Mouse (Mus musculus) embryonic facial prominence, embryonic 10.5 days (tissue): Measurements from ENCODE around the gene Stat5a. TPM values are rescaled to one million over a fixed set of nuclear protein-coding genes. Genes with fewer than 3 reads are reported as not detected.

Experiments
- DNase-seq: peaks from one replicate; pipeline ENCODE4 v3.0.0-alpha.2; 2017; ENCODE audit warnings: low spot score
- H3K27ac ChIP-seq: fragments of 300-500 bp; sonication (generic); replicated peaks from 2 replicates; pipeline ENCODE4 v1.5.1; 2016; ENCODE audit warnings: mild to moderate bottlenecking
- H3K27me3 ChIP-seq: fragments of 300-500 bp; sonication (generic); replicated peaks from 2 replicates; pipeline ENCODE4 v1.6.1; 2016; ENCODE audit warnings: low read depth, mild to moderate bottlenecking; ENCODE audit not compliant: poor library complexity, severe bottlenecking
- H3K36me3 ChIP-seq: fragments of 300-500 bp; sonication (generic); replicated peaks from 2 replicates; pipeline ENCODE4 v1.6.1; 2016; ENCODE audit warnings: mild to moderate bottlenecking, moderate library complexity
- H3K4me1 ChIP-seq: fragments of 300-500 bp; sonication (generic); 2 replicates; pipeline ENCODE4 v1.6.1; 2016
- H3K4me3 ChIP-seq: fragments of 300-500 bp; sonication (generic); 2 replicates; pipeline ENCODE4 v1.5.1; 2016; ENCODE audit warnings: mild to moderate bottlenecking, moderate library complexity
- H3K9me3 ChIP-seq: fragments of 300-500 bp; sonication (generic); 2 replicates; pipeline ENCODE4 v1.6.1; 2016; ENCODE audit warnings: mild to moderate bottlenecking
- WGBS: fragments of 180-500 bp; shearing (Covaris S2); methylation state at CpG from one replicate; pipeline ENCODE4 v1.1.7; 2016; 5-methylcytosine and 5-hydroxymethylcytosine counted together
- polyA plus RNA-seq: library from polyadenylated mRNA; unstranded; fragments of >200 nt; fragmentation: Nextera tagmentation; extraction: Ambion mirVana; gene quantifications from 2 replicates; pipeline ENCODE4 v1.2.1, GENCODE M21; 2016

Stat5a gene
- polyA plus RNA-seq, 1 experiment from 2014 or later: 1.7 TPM

DNA sequence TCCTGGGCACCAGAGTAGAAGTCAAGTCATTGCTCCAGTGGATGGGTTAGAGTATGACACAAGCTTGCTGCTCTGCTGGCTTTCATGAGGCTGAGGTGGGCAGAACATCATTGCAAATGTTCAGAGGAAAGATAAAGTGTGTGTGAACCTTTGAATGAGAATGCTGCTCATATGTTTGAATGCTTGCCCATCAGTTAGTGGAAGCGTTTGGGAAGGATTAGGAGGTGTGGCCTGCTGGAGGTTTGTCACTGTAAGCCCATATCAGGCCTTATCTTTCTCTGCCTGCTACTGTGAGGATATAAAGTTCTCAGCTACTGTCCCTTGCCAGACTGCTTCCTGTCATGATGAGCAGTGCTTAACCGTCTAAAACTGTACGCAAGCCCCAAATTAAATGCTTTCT lies 55.9 kb downstream of the Stat5a start:
- no peaks in the 10 kb centered on the region for H3K9me3 ChIP-seq
- no peaks in the 10 kb centered on the region for H3K27me3 ChIP-seq
- no peak overlapping the region for H3K4me3 ChIP-seq
- H3K36me3 ChIP-seq: peaks cover 4% of the 10 kb centered on the region; the same call in 1 of the 2 replicates
- H3K4me1 ChIP-seq: no peaks in the 10 kb centered on the region
- no peak overlapping the region for H3K27ac ChIP-seq
- no peak for DNase-seq
- 95% methylated on average over 3 of the region's 3 CpGs for WGBS

DNA sequence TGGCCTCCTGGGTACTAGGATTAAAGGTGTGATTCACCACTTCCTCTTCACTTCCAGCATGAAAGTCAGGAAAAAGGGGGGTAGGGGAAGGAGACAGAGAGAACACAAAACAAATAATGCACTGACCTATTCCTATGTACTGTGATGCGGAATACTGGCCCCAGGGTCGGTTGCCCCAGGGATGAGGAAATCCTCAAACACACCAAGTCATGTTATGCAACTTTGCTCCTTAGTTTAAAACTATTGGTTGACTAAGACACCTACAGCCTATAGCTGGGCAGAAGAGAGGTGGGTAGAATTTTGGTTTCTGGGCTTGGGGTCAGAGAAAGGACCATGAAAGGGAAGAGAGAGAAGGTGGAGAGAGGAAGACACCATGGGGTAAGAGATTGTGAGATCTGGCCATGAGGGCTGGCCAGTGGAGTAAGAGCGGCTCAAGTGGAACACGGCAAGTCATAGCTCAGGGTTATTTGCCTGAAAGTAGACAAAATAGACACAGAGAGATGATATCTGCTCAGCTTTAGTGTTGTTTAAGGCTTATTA lies 57.4 kb downstream of the Stat5a start:
- no peaks in the 10 kb centered on the region for H3K27me3 ChIP-seq
- 91% methylated on average over 4 of the region's 4 CpGs for WGBS
- DNase-seq: no peak

DNA sequence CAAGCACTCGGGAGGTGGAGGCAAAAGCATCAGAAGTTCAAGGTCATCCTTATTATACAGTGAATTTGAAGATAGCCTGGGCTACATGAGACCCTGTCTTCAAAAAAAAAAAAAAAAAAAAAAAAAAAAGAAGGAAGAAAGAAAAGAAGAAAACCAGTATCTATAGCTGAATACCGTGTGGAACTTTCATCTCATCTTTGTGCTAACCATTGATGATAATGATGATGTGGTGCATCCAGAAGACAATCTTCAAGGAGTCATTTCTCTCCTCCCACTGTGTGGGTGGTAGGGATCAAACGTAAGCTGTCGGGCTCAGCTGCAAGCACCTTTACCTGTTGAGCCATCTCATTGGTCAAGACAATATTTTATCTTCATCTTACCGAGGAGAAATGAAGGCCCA lies 58.9 kb downstream of the Stat5a start:
- DNase-seq: no peak
- H3K36me3 ChIP-seq: peaks cover 4% of the 10 kb centered on the region; the same call in 1 of the 2 replicates
- WGBS: 89% methylated on average over 5 of the region's 5 CpGs

More for the DNA sequence above, 57.4 kb downstream of the Stat5a start:
- H3K4me3 ChIP-seq: no peak overlapping the region
- H3K4me1 ChIP-seq: no peaks in the 10 kb centered on the region
- no peak overlapping the region for H3K27ac ChIP-seq
- H3K36me3 ChIP-seq: peaks cover 4% of the 10 kb centered on the region; the same call in 1 of the 2 replicates
- no peaks in the 10 kb centered on the region for H3K9me3 ChIP-seq

DNA sequence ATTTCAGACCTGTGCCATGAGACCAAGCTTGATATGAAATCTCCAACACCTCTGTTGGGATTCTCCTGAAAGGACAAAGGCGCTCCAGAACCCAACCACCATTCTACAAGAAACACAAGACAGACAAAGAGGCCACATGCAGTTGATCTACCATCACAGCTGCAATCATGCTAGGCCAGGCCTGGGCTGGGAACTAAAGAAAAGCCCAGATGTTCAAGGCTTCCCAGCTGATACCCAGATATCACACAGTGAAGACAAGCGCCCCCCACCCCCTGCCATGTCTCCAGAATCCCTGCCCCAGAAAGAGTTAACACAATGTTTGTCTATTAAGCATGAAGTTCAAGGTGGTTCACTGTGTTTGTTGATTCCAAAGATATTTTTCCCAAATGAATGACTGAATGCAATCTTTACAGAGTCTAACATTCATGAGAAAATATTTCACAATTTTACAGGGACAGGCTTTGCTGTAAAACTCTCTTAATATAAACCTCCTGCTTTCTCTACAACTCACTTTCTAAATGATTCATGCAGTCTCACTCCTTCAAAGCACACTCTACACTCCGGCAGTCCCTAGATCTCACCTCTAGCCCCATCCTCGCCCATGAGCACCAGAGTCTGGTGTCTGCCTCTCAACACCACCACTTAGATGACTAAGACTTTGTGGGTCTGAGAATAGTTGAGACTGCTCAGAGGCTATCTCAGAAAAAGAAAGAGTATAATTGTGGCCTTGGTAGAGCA lies 61.9 kb downstream of the Stat5a start:
- no peaks in the 10 kb centered on the region for H3K9me3 ChIP-seq
- no peaks in the 10 kb centered on the region for H3K4me1 ChIP-seq
- H3K36me3 ChIP-seq: no peaks in the 10 kb centered on the region
- 90% methylated on average over 4 of the region's 4 CpGs for WGBS
- DNase-seq: no peak
- H3K4me3 ChIP-seq: no peak overlapping the region
- H3K27ac ChIP-seq: no peak overlapping the region
- H3K27me3 ChIP-seq: no peaks in the 10 kb centered on the region

More for the DNA sequence above, 58.9 kb downstream of the Stat5a start:
- H3K27me3 ChIP-seq: no peaks in the 10 kb centered on the region
- no peak overlapping the region for H3K4me3 ChIP-seq
- no peak overlapping the region for H3K27ac ChIP-seq
- H3K9me3 ChIP-seq: no peaks in the 10 kb centered on the region
- no peaks in the 10 kb centered on the region for H3K4me1 ChIP-seq

GRCm38 (mm10) chr11:100924386-100924919 lies 65.3 kb downstream of the Stat5a start:
- H3K36me3 ChIP-seq: no peaks in the 10 kb centered on the region
- no peak for DNase-seq
- H3K4me3 ChIP-seq: no peak overlapping the region
- H3K4me1 ChIP-seq: no peaks in the 10 kb centered on the region
- 88% methylated on average over 1 of the region's 1 CpGs for WGBS
- H3K27me3 ChIP-seq: no peaks in the 10 kb centered on the region
- no peak overlapping the region for H3K27ac ChIP-seq
- H3K9me3 ChIP-seq: no peaks in the 10 kb centered on the region

DNA sequence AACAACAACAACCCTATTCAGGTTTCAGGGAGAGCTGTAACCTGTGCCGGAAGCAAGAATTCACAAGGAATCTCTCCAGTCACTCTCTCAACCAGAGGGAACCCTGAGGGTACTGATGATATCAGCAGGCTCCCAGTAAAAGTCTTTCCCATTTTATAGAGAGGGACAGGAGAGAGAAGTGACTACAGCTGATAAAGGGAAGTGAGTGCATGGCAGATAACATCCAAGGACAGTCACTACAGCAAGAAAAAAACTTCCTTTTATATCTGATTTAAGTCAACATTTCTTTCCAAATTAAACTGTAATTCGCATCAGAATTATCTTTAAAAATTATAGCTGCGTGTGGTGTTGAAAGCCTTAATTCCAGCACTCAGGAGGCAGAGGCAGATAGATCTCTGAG lies 68.2 kb downstream of the Stat5a start:
- 81% methylated on average over 3 of the region's 3 CpGs for WGBS
- no peak overlapping the region for H3K27ac ChIP-seq
- no peak overlapping the region for H3K4me3 ChIP-seq
- H3K4me1 ChIP-seq: no peaks in the 10 kb centered on the region
- no peaks in the 10 kb centered on the region for H3K36me3 ChIP-seq
- no peak for DNase-seq
- H3K9me3 ChIP-seq: no peaks in the 10 kb centered on the region
- no peaks in the 10 kb centered on the region for H3K27me3 ChIP-seq

- H3K4me3 ChIP-seq: no peak overlapping the region
- WGBS: 84% methylated on average over 7 of the region's 7 CpGs
- H3K27ac ChIP-seq: no peak overlapping the region
- no peaks in the 10 kb centered on the region for H3K9me3 ChIP-seq
- H3K27me3 ChIP-seq: no peaks in the 10 kb centered on the region
- H3K36me3 ChIP-seq: no peaks in the 10 kb centered on the region
- DNase-seq: no peak
- H3K4me1 ChIP-seq: no peaks in the 10 kb centered on the region
Measured at GRCm38 (mm10) chr11:100930611-100931010, 71.5 kb downstream of the Stat5a start.

GRCm38 (mm10) chr11:100931254-100931921 lies 72.2 kb downstream of the Stat5a start:
- DNase-seq: no peak
- H3K27me3 ChIP-seq: no peaks in the 10 kb centered on the region
- H3K36me3 ChIP-seq: no peaks in the 10 kb centered on the region
- 0 out of 2 replicates have a peak, but pooled peaks cover under 1% of the 10 kb centered on the region for H3K4me1 ChIP-seq
- H3K9me3 ChIP-seq: no peaks in the 10 kb centered on the region
- no peak overlapping the region for H3K4me3 ChIP-seq
- WGBS: 77% methylated on average over 12 of the region's 12 CpGs
- H3K27ac ChIP-seq: no peak overlapping the region

Other genes starting within 250 kb of the Stat5a start
- gene Nkiras2, start 240.1 kb upstream of the Stat5a start, polyA plus RNA-seq: 77.2 and 81.4 TPM in 2 replicates
- 272 and 279 TPM in 2 replicates for gene Dnajc7, start 239.2 kb upstream of the Stat5a start, polyA plus RNA-seq
- 1.2 TPM in 2 replicates for gene Zfp385c, start 166.9 kb upstream of the Stat5a start, polyA plus RNA-seq
- gene Dhx58, start 155.1 kb upstream of the Stat5a start, polyA plus RNA-seq: 3.3 and 3.6 TPM in 2 replicates
- 72.4 and 80.6 TPM in 2 replicates for gene Kat2a, start 146.9 kb upstream of the Stat5a start, polyA plus RNA-seq
- gene Hspb9, start 145.5 kb upstream of the Stat5a start, polyA plus RNA-seq: 0.56 TPM in 1 of 2 replicates, not detected in the other
- 13.0 and 13.1 TPM in 2 replicates for gene Rab5c, start 121.1 kb upstream of the Stat5a start, polyA plus RNA-seq
- gene Kcnh4, start 99.4 kb upstream of the Stat5a start, polyA plus RNA-seq: 0.64 and 0.71 TPM in 2 replicates
- gene Hcrt, start 96.4 kb upstream of the Stat5a start, polyA plus RNA-seq: not detected in 2 replicates
- 3.3 and 3.7 TPM in 2 replicates for gene Ghdc, start 88.4 kb upstream of the Stat5a start, polyA plus RNA-seq
- 14.4 and 14.9 TPM in 2 replicates for gene Stat5b, start 8.6 kb upstream of the Stat5a start, polyA plus RNA-seq
- gene Stat3, start 80.2 kb downstream of the Stat5a start, polyA plus RNA-seq: 22.5 and 22.8 TPM in 2 replicates
- gene Cavin1, start 111.5 kb downstream of the Stat5a start, polyA plus RNA-seq: 20.6 and 23.5 TPM in 2 replicates
- 30.1 and 30.5 TPM in 2 replicates for gene Atp6v0a1, start 150.1 kb downstream of the Stat5a start, polyA plus RNA-seq
- 7.4 and 8.9 TPM in 2 replicates for gene Naglu, start 210.7 kb downstream of the Stat5a start, polyA plus RNA-seq
- gene Hsd17b1, start 219.1 kb downstream of the Stat5a start, polyA plus RNA-seq: 0.21 TPM in 1 of 2 replicates, not detected in the other
- 48.7 and 51.1 TPM in 2 replicates for gene Coasy, start 223.2 kb downstream of the Stat5a start, polyA plus RNA-seq
- 40.6 and 41.0 TPM in 2 replicates for gene Mlx, start 227.9 kb downstream of the Stat5a start, polyA plus RNA-seq
- gene Psmc3ip, start 236.1 kb downstream of the Stat5a start, polyA plus RNA-seq: 69.5 and 72.3 TPM in 2 replicates